Mouse (Mus musculus) erythroblast, embryonic 14.5 days (primary cell): ENCODE data around the gene Cwc27.

Experiments used
- GATA1 ChIP-seq: IDR thresholded peaks from 2 replicates; pipeline ENCODE4 v1.6.1; 2012; ENCODE audit warnings: low read length, inconsistent platforms, mixed read lengths
- TAL1 ChIP-seq: IDR thresholded peaks from 3 replicates; pipeline ENCODE4 v1.6.1; 2012; ENCODE audit warnings: low read length, inconsistent platforms, mixed read lengths

DNA sequence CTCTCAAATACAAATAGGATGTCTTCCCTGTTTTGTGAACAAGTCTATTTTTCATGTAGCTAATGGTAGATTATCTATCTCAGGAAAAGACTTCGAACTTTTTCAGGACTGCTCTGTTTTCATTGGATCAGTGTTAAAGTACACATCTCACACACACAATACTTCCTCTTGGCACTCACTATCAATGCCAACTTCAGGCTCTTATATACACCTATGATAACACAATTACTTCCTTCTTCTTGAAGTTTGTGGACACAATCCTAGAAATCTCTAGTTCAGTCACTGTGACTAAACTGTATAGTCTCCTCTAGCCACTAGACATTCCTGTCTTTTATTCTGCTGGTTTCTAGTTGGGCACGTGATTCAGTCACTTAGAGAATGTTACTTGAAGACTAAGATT, 89.3 kb downstream of the Cwc27 start:
- TF ChIP-seq GATA1 = no peak
- no peak for TF ChIP-seq TAL1
